Mouse (Mus musculus) lung, embryonic 16.5 days (tissue): ENCODE results near the gene Prpf18. TPM values are rescaled to one million over a fixed set of nuclear protein-coding genes. Genes with fewer than 3 reads are reported as not detected.

Experiments
- ATAC-seq: fragments of 200-750 bp; cut with Nextera tagmentation; 2 replicates; pipeline ENCODE4 v1.8.0; 2017; ENCODE audit warnings: low read depth, mild to moderate bottlenecking, moderate library complexity
- H3K27ac ChIP-seq: fragments of 300-500 bp; sonication (generic); 2 replicates; pipeline ENCODE4 v1.5.1; 2014; ENCODE audit warnings: mild to moderate bottlenecking, control low read depth, low read length
- H3K27me3 ChIP-seq: fragments of 300-500 bp; sonication (generic); 2 replicates; pipeline ENCODE4 v1.6.1; 2014; ENCODE audit warnings: low read depth, low read length, mixed read lengths; ENCODE audit not compliant: control insufficient read depth, insufficient read depth
- H3K36me3 ChIP-seq: fragments of 300-500 bp; sonication (generic); 2 replicates; pipeline ENCODE4 v1.6.1; 2014; ENCODE audit warnings: low read length; ENCODE audit not compliant: control insufficient read depth, insufficient read depth
- H3K4me1 ChIP-seq: fragments of 300-500 bp; sonication (generic); replicated peaks from 2 replicates; pipeline ENCODE4 v1.6.1; 2014; ENCODE audit warnings: low read length, mixed read lengths; ENCODE audit not compliant: control insufficient read depth, insufficient read depth
- H3K4me2 ChIP-seq: fragments of 300-500 bp; sonication (generic); 2 replicates; pipeline ENCODE4 v1.6.1; 2014; ENCODE audit warnings: low read depth, low read length, control low read depth
- H3K4me3 ChIP-seq: fragments of 300-500 bp; sonication (generic); 2 replicates; pipeline ENCODE4 v1.5.1; 2014; ENCODE audit warnings: mild to moderate bottlenecking, low read length, control low read depth
- H3K9ac ChIP-seq: fragments of 300-500 bp; sonication (generic); 2 replicates; pipeline ENCODE4 v1.6.1; 2014; ENCODE audit warnings: low read length, control low read depth
- H3K9me3 ChIP-seq: fragments of 300-500 bp; sonication (generic); 2 replicates; pipeline ENCODE4 v1.6.1; 2016; ENCODE audit warnings: low read length; ENCODE audit not compliant: control insufficient read depth
- WGBS: fragments of 180-500 bp; shearing (Covaris S2); extraction: QIAGEN DNeasy Blood & Tissue Kit; methylation state at CpG from one replicate; pipeline ENCODE4 v1.1.7; 2014; 5-methylcytosine and 5-hydroxymethylcytosine counted together
- polyA plus RNA-seq: library from polyadenylated mRNA; unstranded; fragments of >200 nt; fragmentation: Nextera tagmentation; extraction: Ambion mirVana; gene quantifications from 2 replicates; pipeline ENCODE4 v1.2.1, GENCODE M21; 2015

Prpf18 gene
- polyA plus RNA-seq, 1 experiment from 2014 or later = 47.9 TPM

DNA sequence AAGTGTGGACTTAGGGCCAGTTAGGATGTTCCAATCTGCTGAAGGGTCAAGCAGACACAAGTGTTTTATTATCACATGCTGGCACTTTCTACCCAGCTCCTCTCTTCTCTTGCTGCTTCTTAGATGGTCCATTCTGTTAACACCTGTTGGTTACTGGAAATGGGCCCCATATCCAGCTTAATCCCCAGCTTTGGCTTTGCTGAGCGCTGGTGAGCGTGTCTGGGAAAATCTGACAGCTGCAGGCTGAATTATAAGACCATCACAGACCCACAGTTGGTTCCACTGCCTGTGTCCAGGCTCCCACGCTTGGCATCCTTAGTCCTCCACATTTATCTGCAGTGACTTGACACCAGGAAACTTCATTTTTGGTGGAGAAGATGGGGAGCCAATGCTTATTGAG, 45.4 kb downstream of the Prpf18 start:
- Histone ChIP-seq H3K4me3 (no peak overlapping the region), H3K9ac (no peak overlapping the region), H3K27ac (no peak overlapping the region), H3K4me1 (no peaks in the 10 kb centered on the region), H3K9me3 (no peaks in the 10 kb centered on the region), H3K4me2 (no peak overlapping the region), H3K27me3 (no peaks in the 10 kb centered on the region), H3K36me3 (peaks cover 80% of the 10 kb centered on the region)
- WGBS = 91% methylated on average over 3 of the region's 3 CpGs
- no peak for ATAC-seq

GRCm38 (mm10) chr2:4603361-4603945, 48.5 kb downstream of the Prpf18 start:
- Histone ChIP-seq H3K4me1 (no peaks in the 10 kb centered on the region; the same call in 1 of the 2 replicates), H3K27me3 (no peaks in the 10 kb centered on the region), H3K9me3 (no peaks in the 10 kb centered on the region), H3K36me3 (peaks cover 64% of the 10 kb centered on the region), H3K4me2 (no peak overlapping the region), H3K4me3 (no peak overlapping the region), H3K9ac (no peak overlapping the region), H3K27ac (no peak overlapping the region)
- 80% methylated on average over 33 of the region's 33 CpGs for WGBS
- peak; percentile 30 for ATAC-seq

DNA sequence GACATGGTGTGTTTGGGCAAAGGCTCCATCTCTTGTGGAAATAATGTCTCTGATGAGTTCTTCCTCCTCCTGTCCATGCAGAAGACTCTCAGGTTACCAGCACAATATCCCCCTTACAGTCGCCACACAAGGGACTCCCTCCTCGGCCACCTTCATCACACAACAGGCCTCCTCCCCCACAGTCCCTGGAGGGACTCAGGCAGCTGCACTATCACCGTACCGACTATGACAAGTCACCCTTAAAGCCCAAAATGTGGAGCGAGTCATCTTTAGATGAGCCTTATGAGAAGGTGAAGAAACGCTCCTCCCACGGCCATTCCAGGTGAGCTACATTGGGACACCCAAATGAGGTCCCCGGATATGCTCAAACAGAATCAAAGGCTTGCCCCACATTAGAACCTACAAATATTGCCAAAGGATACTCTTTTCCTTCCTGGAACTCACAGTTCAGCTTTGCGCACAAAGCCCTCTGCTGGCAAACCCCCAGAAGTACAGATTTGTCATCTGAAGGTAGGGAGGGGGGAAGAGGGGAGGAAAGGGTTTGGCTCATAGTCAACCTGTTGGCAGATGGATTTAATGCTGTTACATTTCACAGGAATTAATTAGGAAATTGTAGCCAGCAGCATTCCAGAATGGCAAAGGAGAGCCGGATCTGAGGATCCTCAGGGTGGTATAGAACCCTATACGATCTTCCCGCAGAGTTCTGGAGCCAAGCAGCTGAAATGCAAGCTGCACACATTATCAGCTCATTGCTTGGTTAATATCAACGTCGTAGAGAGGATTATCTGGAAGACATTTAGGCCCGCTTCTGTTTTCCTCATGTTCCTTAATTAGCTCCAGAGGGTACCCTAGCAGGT, 50.7 kb downstream of the Prpf18 start:
- no peaks in the 10 kb centered on the region; the same call in 1 of the 2 replicates for H3K4me1 ChIP-seq
- no peak overlapping the region for H3K9ac ChIP-seq
- no peaks in the 10 kb centered on the region for H3K9me3 ChIP-seq
- no peaks in the 10 kb centered on the region for H3K27me3 ChIP-seq
- no peak overlapping the region for H3K4me2 ChIP-seq
- ATAC-seq = peak; percentile 46; the same call in 1 of the 2 replicates
- peak overlapping the region; percentile 31; the same call in 1 of the 2 replicates for H3K27ac ChIP-seq
- H3K4me3 ChIP-seq = no peak overlapping the region
- WGBS = 46% methylated on average over 15 of the region's 15 CpGs
- H3K36me3 ChIP-seq = peaks cover 55% of the 10 kb centered on the region

GRCm38 (mm10) chr2:4596992-4597391, 54.9 kb downstream of the Prpf18 start:
- Histone ChIP-seq H3K9ac (no peak overlapping the region), H3K27ac (no peak overlapping the region), H3K4me3 (no peak overlapping the region), H3K4me2 (no peak overlapping the region), H3K4me1 (peaks cover 13% of the 10 kb centered on the region; the same call in 1 of the 2 replicates), H3K9me3 (no peaks in the 10 kb centered on the region), H3K27me3 (no peaks in the 10 kb centered on the region), H3K36me3 (peaks cover 43% of the 10 kb centered on the region)
- ATAC-seq = no peak
- WGBS = 87% methylated on average over 7 of the region's 7 CpGs

GRCm38 (mm10) chr2:4593878-4594387, 58.0 kb downstream of the Prpf18 start:
- Histone ChIP-seq H3K4me1 (peaks cover 16% of the 10 kb centered on the region), H3K27me3 (no peaks in the 10 kb centered on the region), H3K4me3 (no peak overlapping the region), H3K9me3 (no peaks in the 10 kb centered on the region), H3K27ac (peak overlapping the region; percentile 62; the same call in 1 of the 2 replicates), H3K36me3 (peaks cover 61% of the 10 kb centered on the region), H3K4me2 (no peak overlapping the region), H3K9ac (no peak overlapping the region)
- 83% methylated on average over 3 of the region's 3 CpGs for WGBS
- peak; percentile 50 for ATAC-seq

GRCm38 (mm10) chr2:4593433-4593832, 58.5 kb downstream of the Prpf18 start:
- peak overlapping the region; percentile 62 for H3K27ac ChIP-seq
- WGBS = 21% methylated on average over 9 of the region's 9 CpGs
- H3K9ac ChIP-seq = no peak overlapping the region
- peak; percentile 88 for ATAC-seq
- H3K36me3 ChIP-seq = peaks cover 65% of the 10 kb centered on the region
- H3K9me3 ChIP-seq = no peaks in the 10 kb centered on the region
- no peaks in the 10 kb centered on the region for H3K27me3 ChIP-seq
- no peak overlapping the region for H3K4me2 ChIP-seq
- peaks cover 18% of the 10 kb centered on the region for H3K4me1 ChIP-seq
- H3K4me3 ChIP-seq = no peak overlapping the region

GRCm38 (mm10) chr2:4592666-4593065, 59.2 kb downstream of the Prpf18 start:
- no peak for ATAC-seq
- H3K36me3 ChIP-seq = peaks cover 63% of the 10 kb centered on the region

GRCm38 (mm10) chr2:4591647-4592046, 60.3 kb downstream of the Prpf18 start:
- no peak for ATAC-seq
- Histone ChIP-seq H3K4me3 (no peak overlapping the region), H3K9ac (no peak overlapping the region), H3K27ac (no peak overlapping the region), H3K9me3 (no peaks in the 10 kb centered on the region), H3K4me2 (no peak overlapping the region), H3K36me3 (peaks cover 58% of the 10 kb centered on the region), H3K27me3 (no peaks in the 10 kb centered on the region), H3K4me1 (peaks cover 28% of the 10 kb centered on the region)
- WGBS = 76% methylated on average over 3 of the region's 3 CpGs

More at GRCm38 (mm10) chr2:4592666-4593065, 59.2 kb downstream of the Prpf18 start:
- Histone ChIP-seq H3K27me3 (no peaks in the 10 kb centered on the region), H3K27ac (no peak overlapping the region), H3K4me3 (no peak overlapping the region), H3K4me2 (no peak overlapping the region), H3K9me3 (no peaks in the 10 kb centered on the region), H3K4me1 (peaks cover 18% of the 10 kb centered on the region), H3K9ac (no peak overlapping the region)
- 79% methylated on average over 7 of the region's 7 CpGs for WGBS

GRCm38 (mm10) chr2:4587685-4588409, 64.1 kb downstream of the Prpf18 start:
- 39% methylated on average over 13 of the region's 13 CpGs for WGBS
- peaks cover 17% of the 10 kb centered on the region for H3K4me1 ChIP-seq
- no peaks in the 10 kb centered on the region for H3K9me3 ChIP-seq
- no peak overlapping the region for H3K9ac ChIP-seq
- peak; percentile 78 for ATAC-seq
- H3K27ac ChIP-seq = peak overlapping the region; percentile 83
- H3K27me3 ChIP-seq = no peaks in the 10 kb centered on the region
- peaks cover 42% of the 10 kb centered on the region for H3K36me3 ChIP-seq
- H3K4me3 ChIP-seq = no peak overlapping the region
- no peak overlapping the region for H3K4me2 ChIP-seq
